Mouse (Mus musculus) liver, postnatal 0 days (tissue): ENCODE measurements around the gene Aire.

Source experiments
- CTCF ChIP-seq: sonication (generic); IDR thresholded peaks from 2 replicates; pipeline ENCODE4 v1.5.1; 2016; ENCODE audit warnings: antibody characterized with exemption, low read depth
- EP300 ChIP-seq: IDR thresholded peaks from 2 replicates; pipeline ENCODE4 v1.6.1; 2016; ENCODE audit warnings: antibody characterized with exemption, low read depth, mild to moderate bottlenecking

DNA sequence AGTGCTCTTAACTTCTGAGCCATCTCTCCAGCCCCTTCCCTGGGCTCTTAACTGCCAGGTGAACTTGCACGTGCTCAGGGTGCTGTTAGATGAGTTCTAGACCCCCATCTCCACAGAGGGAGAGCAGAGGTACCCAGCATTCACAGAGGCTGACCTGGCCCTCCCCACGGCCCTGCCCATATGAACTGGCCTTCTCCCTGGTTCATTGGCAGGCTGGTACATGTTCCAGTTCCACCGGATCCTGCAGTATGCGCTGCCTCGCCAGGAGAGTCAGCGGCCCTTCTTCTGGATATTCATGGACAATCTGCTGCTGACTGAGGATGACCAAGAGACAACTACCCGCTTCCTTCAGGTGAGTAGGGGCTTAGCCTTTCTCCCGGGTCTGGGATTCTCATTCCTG, 13.6 kb upstream of the Aire start:
- TF ChIP-seq CTCF (no peak), EP300 (no peak)
